Comparison of ENCODE assay signal across 9 mouse cellular contexts in genomic region chr10:7839551-7840352, GRCm38 (mm10). TPM values are rescaled to one million over a fixed set of nuclear protein-coding genes. Genes with fewer than 3 reads are reported as not detected.
A peak's percentile ranks its signal among the peaks of the same experiment; 100 is the strongest.
DNase-seq lines count a peak whose midpoint lies in the region; ATAC-seq and TF ChIP-seq lines count a peak whose summit lies in the region.
"Had no signal": no experiment of that assay in that cellular context is flagged by ENCODE, and none has a peak within 500 bp of the region (broad histone marks: within the 10 kb centered on the region; RNA-seq: fewer than 3 reads in every experiment).

No protein-coding gene starts in this region.

- no peaks in the 10 kb centered on the region for H3K9me3 ChIP-seq in midbrain, embryonic 11.5 days (ENCODE audit: control insufficient read depth, low read length)
- H3K9me3 ChIP-seq: limb, embryonic 13.5 days had no signal

- H3K4me2 ChIP-seq in midbrain, embryonic 11.5 days = no peak overlapping the region
- H3K4me2 ChIP-seq: limb, embryonic 13.5 days had no signal

- H3K36me3 ChIP-seq in midbrain, embryonic 11.5 days (ENCODE audit: control insufficient read depth, insufficient read depth, low read length) = no peaks in the 10 kb centered on the region
- H3K36me3 ChIP-seq: limb, embryonic 13.5 days had no signal

- no peak for TF ChIP-seq CTCF in brain, embryonic 14.5 days (IDR thresholded peaks at IDR 0.05; ENCODE audit: borderline replicate concordance, extremely low read depth, insufficient read depth, insufficient read length)

- no peak for TF ChIP-seq POLR2A in brain, embryonic 14.5 days (IDR thresholded peaks at IDR 0.05; ENCODE audit: borderline replicate concordance, extremely low read depth, insufficient read depth, insufficient read length, poor library complexity, severe bottlenecking)

- H3K9ac ChIP-seq in midbrain, embryonic 11.5 days (ENCODE audit: low read length) = no peak overlapping the region
- H3K9ac ChIP-seq: limb, embryonic 13.5 days had no signal

- ATAC-seq in hematopoietic stem cell, adult 5-6 weeks (replicated peaks in 1 of 2; ENCODE audit: insufficient read depth in 1 of 2, low FRiP score in 2 of 2, low TSS enrichment in 1 of 2, low read depth in 1 of 2, poor library complexity in 2 of 2, severe bottlenecking in 2 of 2) = peak; percentile 3 to 36; a peak in 1 of 4 replicates
- ATAC-seq in erythroblast, adult 5-6 weeks (replicated peaks; ENCODE audit: low FRiP score, poor library complexity, severe bottlenecking) = no peak
- no peak for ATAC-seq in midbrain, embryonic 11.5 days (ENCODE audit: low FRiP score)

- no peak overlapping the region for H3K4me3 ChIP-seq in midbrain, embryonic 11.5 days (ENCODE audit: low read depth, low read length)
- H3K4me3 ChIP-seq: limb, embryonic 13.5 days had no signal

- H3K4me1 ChIP-seq in midbrain, embryonic 11.5 days (ENCODE audit: control insufficient read depth, insufficient read depth, low read length) = no peaks in the 10 kb centered on the region

- 90% methylated on average over 22 of the region's 22 CpGs for WGBS in midbrain, embryonic 11.5 days

- no peaks in the 10 kb centered on the region for H3K27me3 ChIP-seq in midbrain, embryonic 11.5 days (ENCODE audit: control insufficient read depth, insufficient read depth, low read length)

- no peak overlapping the region for H3K27ac ChIP-seq in midbrain, embryonic 11.5 days (ENCODE audit: low read depth, low read length)
- H3K27ac ChIP-seq: limb, embryonic 13.5 days had no signal

- peak; percentile 58 for DNase-seq in gastrocnemius, adult 18-20 months (ENCODE audit: low spot score)
- no peak for DNase-seq in gastrocnemius, postnatal 4 days (ENCODE audit: low spot score in 2 of 2)
- DNase-seq in 3134 (ENCODE audit: extremely low read depth, insufficient read length, low spot score) = peak; percentile 81
- DNase-seq in brain, embryonic 14.5 days (ENCODE audit: low read depth) = peak; percentile 20
- no peak for DNase-seq in kidney, adult 11 months
- DNase-seq in midbrain, embryonic 11.5 days (ENCODE audit: low spot score, missing footprints) = no peak

RNA-seq across cellular contexts. Expression of gene Zc3h12d, which starts 7.5 kb away (rescaled TPM):
- under 1 TPM in 1 of 2 experiments, not detected in 1; 0.11 TPM for total RNA-seq in gastrocnemius, adult 18-20 months (2021)
- under 1 TPM; 0.16 to 0.22 TPM for total RNA-seq in gastrocnemius, postnatal 4 days (2021)
- polyA plus RNA-seq in brain, embryonic 14.5 days (2012; rRNA removed) = 0.11 and 0.15 TPM in 2 replicates
- total RNA-seq in hematopoietic stem cell, adult 5-6 weeks (2017) = 1.4 and 2.8 TPM in 2 replicates
- total RNA-seq in erythroblast, adult 5-6 weeks (2015; ENCODE audit: low replicate concordance) = 1.5 TPM in 1 of 2 replicates, not detected in the other
- 0.42 and 1.0 TPM in 2 replicates for total RNA-seq in erythroblast, adult 5-6 weeks (2017; ENCODE audit: low replicate concordance)
- polyA plus RNA-seq in midbrain, embryonic 11.5 days (2014; fragmentation: Nextera tagmentation; extraction: Ambion mirVana) = not detected in 2 replicates

RNA-seq across cellular contexts. Expression of gene Ppil4, which starts 47.1 kb away (rescaled TPM):
- 10 to 100 TPM; 10.5 to 11.9 TPM for total RNA-seq in gastrocnemius, adult 18-20 months (2021)
- 10 to 100 TPM; 16.3 to 22.9 TPM for total RNA-seq in gastrocnemius, postnatal 4 days (2021)
- polyA plus RNA-seq in brain, embryonic 14.5 days (2012; rRNA removed) = 17.4 and 26.0 TPM in 2 replicates
- 99.6 and 101 TPM in 2 replicates for total RNA-seq in hematopoietic stem cell, adult 5-6 weeks (2017)
- total RNA-seq in erythroblast, adult 5-6 weeks (2015; ENCODE audit: low replicate concordance) = 46.3 and 50.2 TPM in 2 replicates
- total RNA-seq in erythroblast, adult 5-6 weeks (2017; ENCODE audit: low replicate concordance) = 123 and 138 TPM in 2 replicates
- polyA plus RNA-seq in midbrain, embryonic 11.5 days (2014; fragmentation: Nextera tagmentation; extraction: Ambion mirVana) = 49.5 and 53.6 TPM in 2 replicates

RNA-seq across cellular contexts. Expression of gene Ginm1, which starts 47.1 kb away (rescaled TPM):
- total RNA-seq in gastrocnemius, adult 18-20 months (2021) = 100 to 1,000 TPM; 101 to 102 TPM
- total RNA-seq in gastrocnemius, postnatal 4 days (2021) = 10 to 100 TPM; 55.6 to 61.6 TPM
- polyA plus RNA-seq in brain, embryonic 14.5 days (2012; rRNA removed) = 24.4 and 26.4 TPM in 2 replicates
- 56.9 and 73.2 TPM in 2 replicates for total RNA-seq in hematopoietic stem cell, adult 5-6 weeks (2017)
- total RNA-seq in erythroblast, adult 5-6 weeks (2015; ENCODE audit: low replicate concordance) = 20.3 and 31.5 TPM in 2 replicates
- 17.4 and 32.7 TPM in 2 replicates for total RNA-seq in erythroblast, adult 5-6 weeks (2017; ENCODE audit: low replicate concordance)
- polyA plus RNA-seq in midbrain, embryonic 11.5 days (2014; fragmentation: Nextera tagmentation; extraction: Ambion mirVana) = 51.7 and 53.7 TPM in 2 replicates

Comparison
In these comparisons a context has a peak if more than half of its experiments do, and no peak if none do; other contexts are left out.
1. DNase-seq: peak in gastrocnemius, adult 18-20 months (single experiment), 3134 (single experiment) and brain, embryonic 14.5 days (single experiment); none in gastrocnemius, postnatal 4 days (0 of 2), kidney, adult 11 months (single experiment) and midbrain, embryonic 11.5 days (single experiment).
2. ATAC-seq: peak in hematopoietic stem cell, adult 5-6 weeks (2 of 2); none in erythroblast, adult 5-6 weeks (single experiment) and midbrain, embryonic 11.5 days (single experiment).